Mouse (Mus musculus): ENCODE measurements at regions not wholly inside any gene's neighbourhood (a gene's known extent, or its start where the extent isn't known, plus 50 kb on each side); places are given as distances from the start of the nearest gene placed in this dataset.

DNA sequence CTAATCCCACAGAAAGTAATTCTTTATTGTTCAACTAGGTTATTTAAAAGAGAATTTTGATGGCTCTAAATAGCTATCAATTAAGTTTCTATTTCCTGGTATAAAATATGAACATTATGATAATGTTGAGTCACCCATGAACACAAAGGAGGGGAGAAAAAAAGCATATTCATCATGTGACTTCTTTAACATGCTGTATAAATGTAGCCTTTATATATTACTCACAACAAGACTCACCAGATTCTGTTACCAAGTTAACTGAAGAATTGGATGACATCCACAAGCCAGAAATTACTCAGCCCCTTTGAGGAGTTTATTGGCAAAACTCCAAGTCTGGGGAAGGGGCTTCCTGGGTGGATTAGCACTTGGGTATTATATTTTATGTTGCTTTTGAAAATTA lies 648.5 kb downstream of the Tfap2b start:
- TF ChIP-seq CTCF (IDR thresholded peaks at IDR 0.05; ENCODE audit: borderline replicate concordance, extremely low read depth, insufficient read depth, insufficient read length), result no peak
- TF ChIP-seq POLR2A (IDR thresholded peaks at IDR 0.05; ENCODE audit: borderline replicate concordance, extremely low read depth, insufficient read depth, insufficient read length, poor library complexity, severe bottlenecking), result no peak
- peak; percentile 41 for DNase-seq (ENCODE audit: low read depth)

DNA sequence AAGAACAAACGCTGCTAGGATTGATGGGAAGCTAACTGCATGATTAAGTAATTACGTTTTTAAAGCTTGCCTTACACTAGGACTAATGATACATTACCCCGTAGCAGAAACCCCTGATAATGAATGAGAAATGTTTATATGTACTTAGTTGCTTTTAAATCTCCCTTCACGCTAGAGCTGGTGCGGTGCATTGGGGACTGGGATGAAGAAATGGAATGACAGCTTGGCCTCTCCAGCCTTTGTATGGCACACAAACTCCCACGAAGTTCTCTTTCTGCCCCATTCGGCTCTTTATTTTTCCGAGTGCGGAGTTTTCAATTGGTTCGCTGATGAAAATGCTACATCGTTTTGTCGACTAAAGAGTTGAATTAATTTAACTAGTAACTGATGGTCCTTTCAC lies 659.8 kb downstream of the Tfap2b start:
- peak; percentile 82 for DNase-seq (ENCODE audit: low read depth)
- TF ChIP-seq CTCF (IDR thresholded peaks at IDR 0.05; ENCODE audit: borderline replicate concordance, extremely low read depth, insufficient read depth, insufficient read length) (no peak), POLR2A (IDR thresholded peaks at IDR 0.05; ENCODE audit: borderline replicate concordance, extremely low read depth, insufficient read depth, insufficient read length, poor library complexity, severe bottlenecking) (no peak)

DNA sequence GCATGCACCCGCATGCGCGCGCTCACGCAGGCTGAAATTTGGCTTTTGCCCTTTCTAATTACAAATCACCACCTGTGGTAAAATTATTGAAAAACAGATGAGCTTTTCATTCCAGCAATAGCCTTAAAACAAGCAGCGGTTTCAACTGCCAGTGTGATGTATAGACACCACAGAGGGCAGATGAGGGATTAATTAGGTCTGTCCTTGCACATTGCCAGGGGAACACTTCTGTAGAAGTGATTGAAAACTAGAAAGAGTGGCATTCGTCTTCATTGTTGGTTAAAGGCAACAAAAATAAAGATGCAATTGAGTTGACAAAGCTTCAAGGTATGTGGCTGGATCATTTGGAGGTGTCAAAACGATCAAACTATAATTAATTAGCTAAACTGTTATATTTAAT lies 672.5 kb downstream of the Tfap2b start:
- DNase-seq (ENCODE audit: low read depth), result peak; percentile 39
- TF ChIP-seq POLR2A (IDR thresholded peaks at IDR 0.05; ENCODE audit: borderline replicate concordance, extremely low read depth, insufficient read depth, insufficient read length, poor library complexity, severe bottlenecking) (no peak), CTCF (IDR thresholded peaks at IDR 0.05; ENCODE audit: borderline replicate concordance, extremely low read depth, insufficient read depth, insufficient read length) (no peak)

DNA sequence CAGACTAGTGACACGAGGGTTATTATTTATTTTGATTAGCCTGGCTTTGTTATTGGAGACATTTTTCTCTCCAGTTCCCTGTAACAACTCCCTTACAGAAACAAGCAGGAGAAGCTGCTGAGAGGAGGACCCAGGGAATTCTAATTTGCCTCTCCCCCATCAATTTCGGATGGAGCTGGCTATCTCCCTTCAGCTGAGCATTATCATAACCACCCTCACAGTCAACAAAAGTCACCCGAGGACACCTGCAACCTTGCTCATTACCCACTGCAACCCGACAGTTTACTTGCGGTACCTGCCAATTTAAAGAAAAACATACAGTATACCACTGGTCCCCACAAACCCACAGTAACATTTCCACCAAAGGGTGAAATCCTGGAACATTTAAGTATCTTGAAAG lies 690.7 kb downstream of the Tfap2b start:
- no peak for TF ChIP-seq POLR2A (IDR thresholded peaks at IDR 0.05; ENCODE audit: borderline replicate concordance, extremely low read depth, insufficient read depth, insufficient read length, poor library complexity, severe bottlenecking)
- TF ChIP-seq CTCF (IDR thresholded peaks at IDR 0.05; ENCODE audit: borderline replicate concordance, extremely low read depth, insufficient read depth, insufficient read length), result no peak
- no peak for DNase-seq (ENCODE audit: low read depth)

DNA sequence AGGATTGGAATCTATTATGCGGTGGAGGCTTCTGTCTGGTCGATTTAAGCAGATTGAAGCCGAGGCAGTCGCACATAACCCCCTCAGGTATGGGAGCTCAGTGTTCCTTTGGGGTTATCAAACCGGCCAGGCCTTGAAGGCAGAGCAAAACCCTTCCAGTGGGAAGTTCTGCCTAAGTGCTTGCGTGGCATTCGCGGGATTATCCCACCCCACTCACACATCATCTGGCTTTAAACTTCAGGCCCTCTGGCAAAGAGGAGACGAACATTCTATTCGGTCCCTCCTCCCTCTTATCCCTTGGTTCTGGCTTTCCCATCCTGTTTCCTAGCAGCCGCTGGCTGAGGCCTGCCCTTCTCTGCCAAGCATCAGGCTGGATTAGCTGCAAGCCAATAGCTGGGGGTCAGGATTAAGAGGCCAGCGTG lies 691.2 kb downstream of the Tfap2b start:
- no peak for TF ChIP-seq CTCF (IDR thresholded peaks at IDR 0.05; ENCODE audit: borderline replicate concordance, extremely low read depth, insufficient read depth, insufficient read length)

DNA sequence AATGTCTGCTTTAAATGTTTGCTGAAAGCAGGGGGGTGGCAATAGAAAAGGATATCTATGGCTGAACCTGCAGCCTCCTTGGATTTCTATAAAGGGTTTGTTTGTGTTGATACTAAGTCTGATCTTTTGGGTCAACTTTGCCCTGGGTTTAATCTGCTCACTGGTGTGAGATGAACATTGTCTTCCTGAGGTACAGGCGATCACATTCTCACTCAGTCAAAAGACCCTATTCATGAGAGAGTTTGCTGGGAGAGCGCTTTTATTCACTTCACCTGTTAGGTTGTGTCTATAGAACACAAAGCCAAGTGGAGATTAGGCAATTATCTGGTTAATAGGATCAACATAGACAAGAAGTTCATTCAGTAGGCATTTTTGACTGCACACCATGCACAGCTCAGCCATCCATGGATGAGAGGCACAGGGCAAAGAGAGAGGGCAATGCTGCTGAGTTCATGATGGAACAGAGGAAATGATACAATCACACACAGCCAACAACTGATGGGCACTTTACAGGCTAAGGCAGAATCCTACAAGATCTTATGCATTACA lies 692.3 kb downstream of the Tfap2b start:
- TF ChIP-seq CTCF (IDR thresholded peaks at IDR 0.05; ENCODE audit: borderline replicate concordance, extremely low read depth, insufficient read depth, insufficient read length) (no peak), POLR2A (IDR thresholded peaks at IDR 0.05; ENCODE audit: borderline replicate concordance, extremely low read depth, insufficient read depth, insufficient read length, poor library complexity, severe bottlenecking) (no peak)
- peak; percentile 45 for DNase-seq (ENCODE audit: low read depth)

More for the DNA sequence above, 691.2 kb downstream of the Tfap2b start:
- peak; percentile 83 for DNase-seq (ENCODE audit: low read depth)

DNA sequence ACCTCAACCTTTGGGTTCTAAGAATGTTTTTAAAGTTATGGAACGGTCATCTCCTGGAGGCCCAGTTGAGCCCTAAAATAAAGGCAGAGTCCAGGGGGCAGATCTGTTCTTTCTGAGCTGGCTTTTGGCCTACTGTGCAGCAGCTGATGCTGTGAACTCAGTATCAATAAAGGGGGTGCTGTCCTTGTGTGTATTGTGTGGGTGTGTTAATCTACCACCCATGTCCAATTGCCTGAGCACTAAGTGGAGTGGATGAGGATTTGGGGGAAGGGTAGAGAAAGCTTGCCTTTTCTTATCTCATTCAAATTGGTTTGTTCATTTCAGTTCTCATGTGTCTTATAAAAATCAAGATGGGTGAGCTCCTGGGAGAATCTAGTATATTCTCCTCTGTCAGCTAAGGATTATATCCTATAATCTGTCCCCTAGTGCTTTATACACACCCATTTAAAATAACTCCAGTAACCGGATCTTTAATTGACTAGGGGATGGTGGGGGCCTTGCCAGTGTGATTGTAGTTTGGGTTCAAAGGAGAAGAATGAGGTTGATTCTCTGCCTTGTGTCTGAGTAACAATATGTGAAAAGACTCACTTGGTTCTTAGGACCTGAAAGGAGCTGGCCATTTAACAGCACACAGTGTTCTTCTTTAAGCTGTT lies 703.6 kb downstream of the Tfap2b start:
- DNase-seq (ENCODE audit: low read depth), result no peak
- TF ChIP-seq POLR2A (IDR thresholded peaks at IDR 0.05; ENCODE audit: borderline replicate concordance, extremely low read depth, insufficient read depth, insufficient read length, poor library complexity, severe bottlenecking) (no peak), CTCF (IDR thresholded peaks at IDR 0.05; ENCODE audit: borderline replicate concordance, extremely low read depth, insufficient read depth, insufficient read length) (no peak)

DNA sequence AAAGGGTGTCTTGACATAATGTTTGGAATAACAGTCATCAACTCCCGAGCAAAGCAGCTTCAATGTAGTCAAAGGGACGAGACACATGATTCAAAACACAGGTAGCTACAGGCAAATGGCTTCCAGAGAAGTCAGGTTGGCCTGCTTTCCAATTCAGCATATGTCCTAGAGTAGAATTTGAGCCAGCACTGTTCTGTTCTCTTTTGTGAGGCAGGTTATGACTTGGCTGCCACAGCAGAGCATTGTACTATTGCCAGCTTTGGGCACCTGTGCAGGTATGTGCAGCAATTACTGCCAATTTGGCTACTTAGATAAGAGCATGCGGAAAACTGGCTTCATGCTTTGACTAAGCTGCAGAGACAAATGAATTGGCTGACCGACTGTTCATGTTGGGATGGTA lies 699.1 kb downstream of the Pkhd1 start:
- DNase-seq (ENCODE audit: low read depth), result no peak
- no peak for TF ChIP-seq CTCF (IDR thresholded peaks at IDR 0.05; ENCODE audit: borderline replicate concordance, extremely low read depth, insufficient read depth, insufficient read length)
- no peak for TF ChIP-seq POLR2A (IDR thresholded peaks at IDR 0.05; ENCODE audit: borderline replicate concordance, extremely low read depth, insufficient read depth, insufficient read length, poor library complexity, severe bottlenecking)

DNA sequence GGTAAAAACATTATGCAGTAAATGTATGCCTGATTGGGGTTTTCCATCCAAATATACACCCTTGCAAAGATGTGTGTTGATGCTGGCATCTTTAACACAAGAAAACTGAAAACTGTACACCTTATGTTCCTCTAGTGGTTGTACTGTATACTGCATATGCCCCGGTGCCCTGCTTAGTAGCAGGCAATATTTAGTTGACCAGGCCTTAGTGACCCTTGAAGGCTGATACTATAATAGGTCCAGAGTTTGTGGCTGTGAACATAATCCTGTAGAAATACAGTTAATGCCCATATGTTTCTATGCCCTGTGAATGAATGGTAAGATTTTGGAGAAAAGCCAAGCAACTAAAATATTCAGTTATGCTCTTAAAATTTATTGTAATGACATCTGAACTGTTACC lies 690.7 kb downstream of the Pkhd1 start:
- no peak for DNase-seq (ENCODE audit: low read depth)

DNA sequence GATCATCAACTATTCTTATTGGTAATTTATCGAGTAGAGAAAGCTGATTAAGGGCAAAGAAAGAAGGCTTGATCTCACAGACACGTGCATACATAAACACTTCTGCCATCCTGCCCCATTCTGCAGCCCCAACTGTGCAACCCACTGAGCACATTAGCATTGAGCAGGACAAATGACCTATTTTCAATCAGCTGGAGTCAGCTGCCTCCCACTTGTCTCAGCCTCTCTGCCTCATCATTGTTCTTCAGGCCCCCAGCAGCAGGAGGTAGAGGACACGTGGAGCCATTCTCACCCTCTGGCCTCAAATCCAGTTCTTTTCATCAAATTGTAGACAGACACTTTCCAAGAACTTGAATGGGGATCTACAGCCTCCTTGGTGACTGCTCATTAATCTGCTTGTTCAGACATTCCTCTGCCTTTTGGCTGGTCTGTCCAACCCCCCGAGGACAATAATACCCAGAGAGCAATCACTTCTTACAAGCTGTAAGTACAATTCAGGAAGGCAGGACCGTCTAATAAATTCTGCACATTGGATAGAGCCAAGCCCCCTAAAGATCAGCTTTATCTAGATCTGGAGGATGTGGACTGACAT lies 690.0 kb downstream of the Pkhd1 start:
- DNase-seq (ENCODE audit: low read depth), result peak; percentile 58
- TF ChIP-seq CTCF (IDR thresholded peaks at IDR 0.05; ENCODE audit: borderline replicate concordance, extremely low read depth, insufficient read depth, insufficient read length) (no peak), POLR2A (IDR thresholded peaks at IDR 0.05; ENCODE audit: borderline replicate concordance, extremely low read depth, insufficient read depth, insufficient read length, poor library complexity, severe bottlenecking) (no peak)

More for the DNA sequence above, 690.7 kb downstream of the Pkhd1 start:
- no peak for TF ChIP-seq CTCF (IDR thresholded peaks at IDR 0.05; ENCODE audit: borderline replicate concordance, extremely low read depth, insufficient read depth, insufficient read length)
- TF ChIP-seq POLR2A (IDR thresholded peaks at IDR 0.05; ENCODE audit: borderline replicate concordance, extremely low read depth, insufficient read depth, insufficient read length, poor library complexity, severe bottlenecking), result no peak

DNA sequence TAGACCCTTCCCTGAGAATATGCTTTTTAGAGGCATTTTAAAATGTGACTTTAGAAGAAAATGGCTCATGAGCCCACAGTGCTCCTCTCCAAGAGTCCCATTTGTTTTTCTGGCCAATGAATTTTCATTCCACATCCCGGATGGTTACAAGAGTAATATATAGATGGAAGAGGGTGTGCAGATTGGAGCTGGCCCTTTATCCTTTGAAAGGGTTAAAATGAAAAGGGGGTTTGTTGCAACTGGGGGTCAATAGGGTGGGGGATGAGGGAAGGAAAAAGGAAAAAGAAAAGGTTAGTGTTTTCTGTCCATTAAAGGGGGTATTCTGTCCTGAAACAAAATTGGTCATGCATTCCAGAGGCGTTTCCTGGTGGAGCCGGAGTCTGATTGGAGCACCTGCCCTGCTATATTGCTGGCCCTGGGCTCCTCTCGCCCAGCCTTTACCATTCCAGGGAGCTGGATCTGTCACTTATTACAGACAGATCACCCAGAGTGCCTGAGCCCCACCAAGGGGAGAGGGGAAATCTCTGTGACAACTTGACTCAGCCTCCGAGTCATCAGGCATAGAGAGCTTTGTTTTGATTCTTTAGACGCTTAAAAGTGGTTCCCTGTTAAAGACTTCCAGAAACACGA lies 666.7 kb downstream of the Pkhd1 start:
- TF ChIP-seq POLR2A (IDR thresholded peaks at IDR 0.05; ENCODE audit: borderline replicate concordance, extremely low read depth, insufficient read depth, insufficient read length, poor library complexity, severe bottlenecking) (no peak), CTCF (IDR thresholded peaks at IDR 0.05; ENCODE audit: borderline replicate concordance, extremely low read depth, insufficient read depth, insufficient read length) (no peak)
- peak; percentile 28 for DNase-seq (ENCODE audit: low read depth)
